Mouse (Mus musculus): ENCODE measurements around the gene Ndufs5. TPM values are rescaled to one million over a fixed set of nuclear protein-coding genes. Genes with fewer than 3 reads are reported as not detected.
A peak's percentile ranks its signal among the peaks of the same experiment; 100 is the strongest.

Gene Ndufs5
- 44.3 and 54.3 TPM in 2 replicates for total RNA-seq (2017)

DNA sequence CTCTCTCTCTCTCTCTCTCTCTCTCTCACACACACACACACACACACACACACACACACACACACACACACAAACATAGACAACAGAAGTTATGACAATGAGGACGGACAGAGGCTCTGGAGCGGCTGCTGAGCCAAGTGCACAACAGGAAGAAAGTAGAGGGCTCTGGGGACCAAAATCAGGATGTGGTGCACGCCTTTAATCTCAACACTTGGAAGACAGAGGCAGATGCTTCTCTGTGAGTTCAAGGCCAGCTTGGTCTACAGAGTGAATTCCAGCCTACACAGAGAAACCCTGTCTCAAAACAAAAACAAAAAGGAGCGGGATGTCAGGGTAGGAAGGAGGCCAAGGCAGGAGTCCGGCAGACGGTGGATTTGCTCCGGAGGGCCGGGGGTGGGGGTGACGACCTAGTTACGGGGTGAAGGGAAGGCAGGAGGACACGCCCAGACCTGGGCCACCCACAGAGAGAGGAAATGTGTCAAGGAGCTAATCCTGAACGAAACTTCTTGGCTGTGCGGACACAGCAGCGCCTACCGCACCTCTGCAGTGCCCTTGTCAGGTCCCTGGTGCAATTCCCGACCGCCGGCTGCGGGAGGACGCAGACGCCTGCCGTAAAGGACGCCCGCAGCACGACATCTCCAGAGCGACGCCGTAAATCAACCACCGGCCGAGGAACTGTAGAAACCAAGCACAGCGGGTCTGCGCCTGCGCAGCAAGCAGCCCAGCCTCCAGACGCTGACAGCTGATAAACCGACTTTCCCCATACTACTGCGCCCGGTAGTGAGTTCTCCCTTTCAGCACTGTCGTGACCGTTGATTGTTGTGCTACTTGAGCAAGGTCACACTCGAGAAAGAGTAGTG, at the start of gene Ndufs5:
Gene Ndufs5 (minus strand): TSS at position 629 of the 860 bp plus-strand sequence.
- peak; percentile 98 for ATAC-seq (ENCODE audit: extremely low read depth, insufficient number of reproducible peaks, low FRiP score, poor library complexity, severe bottlenecking)

DNA sequence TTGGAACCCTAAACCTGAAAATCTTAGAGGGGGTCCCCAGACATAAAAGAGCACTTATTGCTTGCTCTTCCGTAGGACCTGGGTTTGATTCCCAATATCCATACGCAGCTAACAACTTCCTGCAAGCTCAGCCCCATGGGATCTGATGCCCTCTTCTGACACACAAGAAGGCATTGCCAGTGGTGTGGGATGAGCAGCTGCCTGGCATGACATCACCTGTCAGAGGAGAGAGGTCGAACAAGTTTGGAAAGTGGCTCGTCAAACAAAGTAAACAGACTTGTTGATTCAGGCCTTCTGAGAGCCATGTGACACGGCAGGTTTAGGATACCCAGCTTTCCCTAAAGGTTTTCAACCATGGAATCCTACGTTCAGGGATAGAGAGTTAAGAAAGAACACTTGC, 47.1 kb upstream of the Ndufs5 start:
- no peak for ATAC-seq (ENCODE audit: extremely low read depth, insufficient number of reproducible peaks, low FRiP score, poor library complexity, severe bottlenecking)

DNA sequence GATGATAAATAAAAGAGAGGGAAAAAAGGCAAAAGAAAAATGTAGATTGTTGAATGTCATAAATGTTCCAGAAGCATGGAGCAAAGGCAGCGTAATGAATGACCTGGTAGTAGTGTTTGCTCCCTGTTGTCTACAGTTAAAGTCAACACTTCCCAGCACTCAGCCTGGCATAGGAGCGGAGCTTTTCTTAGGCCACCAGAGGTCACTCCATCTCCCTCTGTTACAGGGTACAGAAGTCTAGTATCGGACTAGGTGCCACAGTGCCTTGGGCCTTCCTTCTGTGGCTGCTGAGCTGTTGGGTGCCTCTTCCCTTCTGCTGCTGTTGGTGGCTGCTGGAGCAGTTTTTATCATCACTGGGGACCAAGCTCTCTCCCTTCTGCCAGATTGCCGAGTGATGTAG, 40.3 kb upstream of the Ndufs5 start:
- 0 out of 2 replicates have a peak, but pooled peaks have one; percentile 33 for ATAC-seq (ENCODE audit: extremely low read depth, insufficient number of reproducible peaks, low FRiP score, poor library complexity, severe bottlenecking)

DNA sequence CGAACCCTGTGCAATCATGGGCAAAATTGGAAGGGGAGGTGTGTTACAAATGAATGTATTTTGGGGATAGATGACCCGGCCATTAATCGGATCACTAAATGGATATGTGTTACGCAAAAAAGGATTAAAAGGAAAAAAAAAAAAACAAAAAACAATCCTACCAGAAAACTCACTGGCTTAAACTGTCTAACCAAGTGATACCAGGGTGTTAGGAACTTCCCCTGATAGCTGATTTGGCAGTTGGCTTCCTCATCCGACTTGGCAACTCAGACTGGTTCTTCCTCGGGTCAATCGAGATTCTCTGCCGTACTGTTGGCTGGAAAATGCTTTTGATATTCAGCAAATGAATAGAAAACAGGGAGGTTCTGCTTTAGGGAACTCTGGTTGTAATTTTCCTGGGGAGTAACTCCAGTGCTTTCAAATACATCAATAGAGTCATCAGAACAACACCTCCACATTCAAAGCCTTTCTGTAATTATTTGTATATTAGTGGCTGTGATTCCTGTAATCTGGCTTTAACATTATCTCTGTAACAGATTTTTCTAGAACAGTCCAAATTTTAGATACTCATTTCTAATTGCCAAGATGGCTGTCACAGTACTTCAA, 32.8 kb upstream of the Ndufs5 start:
- ATAC-seq (ENCODE audit: extremely low read depth, insufficient number of reproducible peaks, low FRiP score, poor library complexity, severe bottlenecking): no peak

DNA sequence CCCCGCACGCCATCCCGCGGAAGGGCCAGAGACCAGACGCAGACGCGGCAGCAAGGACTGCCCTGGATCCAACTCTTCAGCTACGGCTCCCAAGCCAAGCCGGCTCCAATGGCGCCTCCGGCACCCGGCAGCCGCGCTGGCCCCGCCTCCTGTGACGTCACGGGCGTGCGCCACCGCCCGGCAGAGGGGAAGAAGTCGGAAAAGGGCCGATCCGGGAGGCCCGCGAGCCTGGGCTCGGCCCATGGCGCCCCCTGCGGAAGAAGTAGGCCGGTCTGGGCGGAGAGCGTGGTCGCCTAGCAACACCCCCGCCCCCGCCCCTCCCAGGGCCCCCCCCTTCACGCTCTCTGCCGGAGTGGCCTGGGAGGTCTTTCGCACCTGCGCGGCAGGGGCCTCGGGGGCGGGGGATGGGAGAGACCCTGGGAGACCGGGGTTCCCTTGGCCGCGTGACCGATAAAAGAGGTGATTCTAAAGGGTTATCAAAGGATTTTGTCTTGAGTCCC, 32.2 kb upstream of the Ndufs5 start, which contains the start of gene Akirin1:
Gene Akirin1 (minus strand): TSS at position 194 of the 500 bp plus-strand sequence.
- ATAC-seq (ENCODE audit: extremely low read depth, insufficient number of reproducible peaks, low FRiP score, poor library complexity, severe bottlenecking): peak; percentile 95

DNA sequence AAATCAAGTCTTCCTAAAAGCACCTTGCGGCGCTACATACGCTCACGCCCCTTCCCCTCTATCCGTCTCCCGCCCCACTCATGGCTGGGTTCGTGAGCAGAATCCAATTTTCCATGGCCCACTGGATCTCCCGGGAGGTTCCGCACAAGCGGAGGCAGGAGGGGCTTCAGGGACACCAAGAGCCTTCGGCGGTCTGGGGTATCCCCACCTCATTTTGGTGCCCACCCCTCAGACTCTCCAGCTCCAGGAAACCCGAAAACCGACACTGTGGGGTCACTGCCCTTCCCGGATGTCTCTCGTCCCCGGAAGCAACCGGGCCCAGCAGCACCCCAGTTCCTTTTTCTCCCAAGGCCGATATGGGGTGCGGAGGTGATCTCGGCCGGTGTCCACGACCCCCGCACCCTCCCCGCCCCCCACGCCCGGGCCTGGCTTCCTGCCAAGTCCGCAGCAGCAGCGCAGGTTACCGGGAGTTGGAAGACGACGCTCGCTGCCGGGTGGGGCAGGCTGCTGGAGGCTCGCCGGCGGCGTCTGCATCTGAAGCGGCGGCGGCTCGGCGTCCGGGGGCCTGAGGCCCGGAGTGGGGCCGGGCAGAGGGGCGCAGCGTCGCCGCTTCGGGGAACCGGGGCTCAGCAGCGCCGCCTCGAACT, 31.6 kb upstream of the Ndufs5 start:
- ATAC-seq (ENCODE audit: extremely low read depth, insufficient number of reproducible peaks, low FRiP score, poor library complexity, severe bottlenecking): no peak

DNA sequence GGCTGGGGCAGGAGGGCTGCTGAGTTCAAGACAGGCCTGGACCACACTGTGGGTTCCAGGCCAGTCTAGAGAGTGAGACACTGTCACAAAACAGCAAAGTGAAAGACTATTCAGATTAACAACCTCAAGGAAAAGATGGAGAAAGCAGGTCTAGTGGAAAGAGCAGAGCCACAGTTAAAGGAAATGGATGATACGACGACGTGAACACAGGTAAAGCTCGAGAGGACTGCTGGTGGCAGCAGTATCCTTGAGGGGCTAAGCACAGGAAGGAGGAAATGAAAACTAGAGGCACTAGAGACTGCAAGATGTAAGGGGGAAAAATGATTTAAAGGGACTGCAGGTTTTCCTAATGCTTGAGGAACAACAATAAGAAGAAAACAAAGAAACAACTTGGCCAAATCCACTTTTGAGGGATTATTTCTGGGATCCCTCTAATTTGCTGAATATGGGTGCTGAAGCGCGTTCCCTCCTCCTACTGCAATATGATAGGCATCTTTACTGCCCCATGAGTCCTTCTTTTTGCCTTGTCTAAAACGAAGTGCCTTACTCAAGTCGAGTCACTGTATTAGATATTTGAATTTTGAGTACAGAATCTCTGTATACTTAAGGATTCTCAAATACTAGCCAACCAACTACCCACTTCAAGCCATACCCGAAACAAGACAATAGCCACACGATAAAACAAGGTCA, 30.9 kb upstream of the Ndufs5 start:
- ATAC-seq (ENCODE audit: extremely low read depth, insufficient number of reproducible peaks, low FRiP score, poor library complexity, severe bottlenecking): no peak

DNA sequence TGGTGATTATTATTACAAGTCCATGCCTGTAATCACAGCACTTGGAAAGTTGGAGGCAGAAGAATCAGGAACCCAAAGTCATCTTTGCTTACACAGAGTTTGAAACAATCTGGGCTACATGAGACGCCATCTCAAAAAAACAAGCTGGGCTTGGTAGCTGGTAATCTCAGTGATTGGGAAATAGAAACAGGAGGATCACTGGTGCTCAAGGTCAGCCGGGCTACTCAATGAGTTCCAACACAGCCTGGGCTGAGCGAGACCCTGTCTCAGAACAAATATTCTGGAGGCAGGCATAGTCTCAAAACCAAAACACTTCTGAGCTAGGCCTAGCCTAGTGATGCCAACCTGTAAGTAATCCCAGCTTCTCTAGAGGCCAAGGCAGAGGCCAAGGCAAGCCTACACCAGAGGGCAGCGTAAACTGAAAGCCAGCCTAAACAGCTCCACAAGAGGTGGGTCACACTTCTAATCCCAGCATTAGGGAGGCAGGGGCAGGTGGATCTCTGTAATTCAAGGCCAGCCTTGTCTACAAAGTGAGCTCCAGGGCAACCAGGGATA, 27.3 kb upstream of the Ndufs5 start:
- no peak for ATAC-seq (ENCODE audit: extremely low read depth, insufficient number of reproducible peaks, low FRiP score, poor library complexity, severe bottlenecking)

DNA sequence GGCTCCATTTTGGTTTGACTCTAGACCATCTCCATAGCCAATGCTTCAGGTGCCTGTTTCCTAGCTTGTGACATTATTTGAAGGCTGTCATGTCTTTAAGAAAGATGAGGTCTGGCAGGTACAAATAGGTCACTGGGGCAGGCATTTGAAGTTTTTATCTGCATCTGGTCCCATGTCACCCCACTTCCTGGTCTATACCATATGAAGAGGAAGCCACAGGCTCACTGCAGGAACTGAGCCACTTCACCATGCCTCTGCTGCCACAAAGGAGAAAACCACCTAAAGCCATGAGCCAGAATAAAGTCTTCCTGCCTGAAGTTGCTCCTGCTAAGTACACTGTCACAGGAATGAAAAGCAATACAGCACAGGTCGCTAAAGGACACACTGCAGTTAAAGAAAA, 24.9 kb upstream of the Ndufs5 start:
- ATAC-seq (ENCODE audit: extremely low read depth, insufficient number of reproducible peaks, low FRiP score, poor library complexity, severe bottlenecking): no peak

DNA sequence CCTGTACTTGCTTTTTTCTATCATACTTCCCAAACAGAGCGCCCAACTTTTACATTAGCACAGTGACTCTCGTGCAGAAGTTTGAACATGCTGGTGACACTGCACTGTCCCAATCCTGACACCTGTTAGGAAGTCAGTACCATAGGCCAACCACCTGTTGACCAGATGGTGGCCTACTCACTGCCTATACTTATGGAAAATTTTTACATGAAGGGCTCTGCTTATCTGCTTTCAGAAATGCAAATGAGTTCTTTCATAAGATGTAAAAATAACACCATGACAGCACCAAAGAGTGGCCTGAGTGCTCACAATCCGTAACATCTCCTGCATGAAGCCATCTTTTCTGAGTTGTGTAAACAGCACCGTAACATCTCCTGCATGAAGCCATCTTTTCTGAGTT, 20.7 kb upstream of the Ndufs5 start:
- ATAC-seq (ENCODE audit: extremely low read depth, insufficient number of reproducible peaks, low FRiP score, poor library complexity, severe bottlenecking): no peak

DNA sequence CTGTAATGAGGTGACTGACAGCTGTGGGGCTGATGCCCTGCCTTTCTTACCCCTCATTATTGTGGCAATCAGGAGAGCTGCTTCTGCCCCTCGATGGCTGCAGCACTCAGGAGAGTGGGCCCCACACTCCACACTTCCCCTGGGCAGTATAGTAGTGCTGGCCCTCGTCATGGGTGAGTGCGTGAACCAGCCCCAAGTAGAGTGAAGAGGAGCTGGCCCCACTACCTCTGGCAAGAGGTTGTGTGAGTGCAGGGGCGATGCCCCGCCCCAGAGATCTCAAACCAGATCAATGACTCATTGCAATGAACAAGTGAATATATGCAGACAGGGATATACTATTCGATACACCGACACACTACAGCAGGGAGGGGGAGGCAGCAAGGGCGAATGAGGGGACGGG, 15.5 kb upstream of the Ndufs5 start:
- ATAC-seq (ENCODE audit: extremely low read depth, insufficient number of reproducible peaks, low FRiP score, poor library complexity, severe bottlenecking): no peak

DNA sequence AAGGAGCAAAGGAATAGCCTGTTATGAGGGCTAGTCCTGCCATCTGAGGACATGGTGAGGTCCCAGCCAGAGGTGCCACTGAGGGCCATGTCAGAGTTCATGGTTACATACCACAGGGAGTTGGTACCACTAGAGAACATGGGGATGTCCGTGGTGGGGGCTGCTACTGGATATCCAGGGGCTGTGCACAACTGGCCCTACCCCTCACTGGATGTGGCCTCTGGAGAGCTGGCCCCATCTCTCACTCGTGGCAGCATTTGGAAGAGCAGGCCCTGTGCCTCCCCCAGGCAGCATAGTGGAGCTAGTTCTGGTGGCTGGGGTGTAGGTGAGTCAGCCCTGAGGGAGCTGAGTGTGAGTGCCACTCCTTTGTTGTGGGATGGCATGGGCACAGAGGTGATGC, 14.9 kb upstream of the Ndufs5 start:
- ATAC-seq (ENCODE audit: extremely low read depth, insufficient number of reproducible peaks, low FRiP score, poor library complexity, severe bottlenecking): no peak

DNA sequence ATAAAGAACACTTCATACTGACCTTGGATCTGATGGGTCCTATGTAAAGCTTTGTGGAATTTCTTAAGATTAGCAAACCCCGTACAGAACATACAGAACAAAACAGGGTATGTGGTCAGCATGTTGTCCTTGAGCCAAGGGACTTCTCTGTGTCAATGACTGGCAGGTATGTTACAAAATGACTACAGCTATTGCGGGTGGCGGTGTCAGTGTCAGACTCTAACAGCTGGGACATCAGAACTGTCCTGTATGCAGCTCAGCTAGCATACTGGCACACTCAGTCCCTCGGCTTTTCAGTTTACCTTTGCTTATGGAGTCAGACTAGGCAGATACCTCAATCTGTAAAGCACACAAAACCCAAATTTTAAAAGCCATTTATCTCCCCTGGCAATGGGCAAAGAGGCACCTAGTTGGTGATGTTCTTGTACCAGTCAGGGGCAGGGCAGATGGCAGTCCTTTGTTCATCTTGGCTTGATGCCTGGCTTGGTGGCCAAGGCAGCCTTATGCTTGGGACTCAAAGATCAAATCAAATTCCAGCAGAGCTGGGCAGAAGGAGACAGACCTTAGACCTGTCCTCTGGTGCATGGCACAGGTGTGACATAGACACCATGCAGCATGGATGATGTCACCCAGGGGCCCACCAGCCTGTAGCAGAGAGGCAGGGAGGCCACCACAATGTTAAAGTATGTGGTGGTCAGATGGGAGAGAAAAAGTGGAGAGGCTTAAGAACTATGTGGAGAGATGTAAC, 14.3 kb upstream of the Ndufs5 start:
- ATAC-seq (ENCODE audit: extremely low read depth, insufficient number of reproducible peaks, low FRiP score, poor library complexity, severe bottlenecking): no peak

DNA sequence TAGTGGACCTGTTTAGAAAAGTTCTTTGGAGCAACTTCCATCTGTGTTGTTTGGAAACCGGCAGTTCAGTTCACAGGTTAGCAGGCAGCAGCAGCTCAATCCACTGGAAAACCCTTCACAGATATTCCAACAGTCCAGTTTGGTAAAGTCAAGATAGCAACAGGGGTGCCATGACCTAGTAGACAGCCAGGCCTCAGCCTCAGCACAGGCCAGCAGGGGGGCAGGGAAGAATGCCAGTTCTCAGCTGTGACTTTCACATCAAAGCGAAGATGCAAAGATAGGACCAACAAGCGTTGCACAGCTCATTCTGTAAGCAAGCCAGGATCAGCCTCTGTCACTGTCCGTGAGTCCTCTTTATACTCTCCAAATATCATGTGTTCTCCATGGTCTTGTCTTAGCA, 3.8 kb upstream of the Ndufs5 start:
- ATAC-seq (ENCODE audit: extremely low read depth, insufficient number of reproducible peaks, low FRiP score, poor library complexity, severe bottlenecking): no peak

DNA sequence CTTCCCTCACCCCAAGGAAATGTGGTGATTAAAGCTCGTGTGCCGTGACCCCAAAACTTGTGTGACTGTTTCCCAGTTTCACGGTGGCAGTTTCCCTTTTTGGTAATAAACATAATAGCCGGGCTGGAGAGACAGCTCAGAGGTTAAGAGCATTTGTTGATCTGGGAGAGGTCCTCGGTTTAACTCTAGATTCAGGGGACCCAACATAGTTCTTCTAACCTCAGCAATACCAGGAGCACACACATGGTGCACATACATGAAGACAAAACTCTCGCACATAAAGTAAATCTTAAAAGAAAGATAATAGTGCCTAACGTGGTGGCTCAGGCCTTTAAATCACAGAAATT, 405 bp upstream of the Ndufs5 start:
- no peak for ATAC-seq (ENCODE audit: extremely low read depth, insufficient number of reproducible peaks, low FRiP score, poor library complexity, severe bottlenecking)

DNA sequence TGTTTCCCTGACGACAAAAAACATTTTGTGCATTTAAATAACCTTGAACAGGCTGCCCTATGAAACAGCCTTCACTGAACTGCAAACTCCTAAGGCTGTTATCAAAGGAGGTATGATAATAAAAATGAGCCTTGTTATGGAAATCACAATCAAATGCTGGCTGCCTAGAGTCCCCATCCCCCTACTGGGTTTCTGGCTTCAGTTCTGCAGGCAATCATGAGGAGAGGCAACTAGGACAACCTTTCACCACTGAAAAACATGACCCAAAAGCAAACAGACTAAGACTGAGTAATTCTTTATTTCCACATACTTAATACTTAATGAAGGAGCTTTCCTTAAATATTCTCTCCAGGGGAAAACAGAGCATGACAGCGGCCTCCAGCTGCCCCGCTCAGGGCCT, 5.6 kb downstream of the Ndufs5 start:
- ATAC-seq (ENCODE audit: extremely low read depth, insufficient number of reproducible peaks, low FRiP score, poor library complexity, severe bottlenecking): no peak

DNA sequence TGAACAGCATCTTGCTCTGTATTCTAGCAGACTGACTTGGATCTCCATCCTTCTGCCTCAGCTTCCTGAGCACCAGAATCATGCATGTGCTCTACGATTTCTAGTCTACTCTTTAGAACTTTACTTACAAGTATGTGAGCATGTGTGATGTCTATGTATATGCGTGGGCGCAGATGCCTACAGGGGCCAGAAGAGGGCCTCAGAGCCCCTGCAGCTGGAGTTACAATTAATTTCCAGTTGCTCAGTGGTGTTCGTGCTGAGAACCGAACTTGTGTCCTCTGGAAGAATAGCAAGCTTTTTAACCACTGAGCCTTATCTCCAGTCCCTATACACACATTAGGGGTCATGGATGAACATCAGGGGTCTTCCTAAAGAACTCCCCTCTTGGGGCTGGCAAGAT, 10.7 kb downstream of the Ndufs5 start:
- ATAC-seq (ENCODE audit: extremely low read depth, insufficient number of reproducible peaks, low FRiP score, poor library complexity, severe bottlenecking): no peak

DNA sequence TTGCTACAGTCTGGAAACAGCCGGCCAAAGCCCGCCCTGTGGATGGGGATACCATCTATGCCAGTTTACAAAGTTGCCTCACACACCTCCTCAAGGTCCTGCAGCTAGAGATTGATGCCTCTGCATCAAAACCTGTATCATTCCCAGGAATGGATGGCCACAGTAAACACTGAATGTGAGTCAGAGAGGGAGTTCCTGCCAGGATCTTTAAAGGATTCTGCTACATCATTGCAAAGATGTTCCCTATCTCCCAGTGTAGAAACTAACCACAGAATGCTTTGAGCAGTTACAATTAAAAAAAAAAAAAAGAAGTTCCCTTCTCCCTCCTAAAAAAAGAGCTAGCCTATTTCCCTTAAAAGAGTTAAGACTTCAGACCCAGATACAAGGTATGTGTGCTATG, 12.7 kb downstream of the Ndufs5 start:
- no peak for ATAC-seq (ENCODE audit: extremely low read depth, insufficient number of reproducible peaks, low FRiP score, poor library complexity, severe bottlenecking)

Data from neutrophil, adult 5-6 weeks (primary cell).